Mouse (Mus musculus): Measurements from ENCODE around the gene Renbp.

GRCm38 (mm10) chrX:73964363-73964762, 33.7 kb upstream of the Renbp start:
- no peak for TF ChIP-seq CTCF (IDR thresholded peaks at IDR 0.05; ENCODE audit: low read depth)
- no peak for TF ChIP-seq EP300 (optimal IDR thresholded peaks at IDR 0.05)
